Mouse (Mus musculus): ENCODE data around the gene Zfp961.
"Not testable (repeated sequence)": the region's sequence is repeated elsewhere in the genome, so short reads cannot be mapped to it uniquely, and the experiment has no call there.

Zfp961 gene

DNA sequence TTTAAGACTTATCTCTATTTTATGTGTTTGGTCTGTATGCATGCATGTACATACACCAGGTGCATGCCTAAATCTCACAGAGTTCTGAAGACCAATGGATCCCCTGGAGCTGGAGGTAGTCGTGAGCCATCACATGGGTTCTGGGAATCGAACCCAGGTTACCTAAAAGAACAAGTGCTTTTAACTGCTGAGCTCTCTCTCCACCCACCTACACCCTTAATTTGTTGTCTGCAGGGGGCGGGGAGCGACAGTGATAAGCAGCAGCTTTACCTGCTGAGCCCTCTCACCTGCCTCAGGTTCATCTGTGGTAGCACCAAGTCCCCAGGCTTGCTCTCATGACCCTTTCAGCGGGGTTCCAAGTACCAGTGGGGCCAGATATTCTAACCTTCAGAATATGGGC, 11.0 kb downstream of the Zfp961 start:
- no peak for DNase-seq (ENCODE audit: low read depth)

DNA sequence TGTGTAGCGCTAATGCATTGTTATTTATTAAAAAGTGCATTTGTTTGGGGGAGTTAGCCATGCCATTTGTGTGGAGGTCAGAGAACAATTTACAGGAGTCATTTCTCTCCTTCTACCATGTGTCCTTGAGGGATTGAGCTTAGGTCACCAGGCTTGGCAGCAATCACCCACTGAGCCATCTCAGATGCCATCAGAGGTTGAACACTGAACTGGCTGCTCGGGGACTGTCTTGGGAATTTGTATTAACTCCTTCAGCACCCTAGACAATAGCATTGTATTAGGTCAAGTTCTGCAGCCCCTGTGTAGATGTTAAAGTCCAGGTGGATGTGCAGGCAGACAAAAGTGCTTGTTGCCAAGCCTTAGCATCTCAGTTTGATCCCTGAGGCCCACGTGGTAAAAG, 13.2 kb downstream of the Zfp961 start:
- DNase-seq (ENCODE audit: low read depth) = no peak

GRCm38 (mm10) chr8:71965166-71965565, 14.3 kb downstream of the Zfp961 start:
- DNase-seq (ENCODE audit: low read depth) = no peak

- peak; percentile 18 for DNase-seq (ENCODE audit: low read depth)
Observed at GRCm38 (mm10) chr8:71966411-71966810, 15.6 kb downstream of the Zfp961 start.

DNA sequence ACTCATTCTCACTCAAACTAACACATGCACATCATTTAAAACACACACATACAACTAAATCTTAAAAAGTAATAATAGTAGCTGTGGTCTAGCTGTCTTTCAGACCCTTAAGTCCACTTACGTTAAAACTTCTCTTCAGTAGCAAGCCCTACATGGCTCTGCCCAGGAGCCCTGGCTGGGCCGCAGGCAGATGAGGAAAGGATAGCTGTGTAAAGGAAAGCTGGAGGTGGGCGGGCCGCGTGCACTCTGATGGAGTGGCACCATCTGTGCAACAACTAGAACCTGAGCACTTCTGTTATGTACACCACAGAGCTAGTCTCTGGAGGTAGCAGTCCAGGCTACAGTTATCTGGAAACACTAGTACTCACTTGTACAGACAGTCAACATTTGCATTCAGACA, 16.4 kb downstream of the Zfp961 start:
- DNase-seq (ENCODE audit: low read depth) = no peak

DNA sequence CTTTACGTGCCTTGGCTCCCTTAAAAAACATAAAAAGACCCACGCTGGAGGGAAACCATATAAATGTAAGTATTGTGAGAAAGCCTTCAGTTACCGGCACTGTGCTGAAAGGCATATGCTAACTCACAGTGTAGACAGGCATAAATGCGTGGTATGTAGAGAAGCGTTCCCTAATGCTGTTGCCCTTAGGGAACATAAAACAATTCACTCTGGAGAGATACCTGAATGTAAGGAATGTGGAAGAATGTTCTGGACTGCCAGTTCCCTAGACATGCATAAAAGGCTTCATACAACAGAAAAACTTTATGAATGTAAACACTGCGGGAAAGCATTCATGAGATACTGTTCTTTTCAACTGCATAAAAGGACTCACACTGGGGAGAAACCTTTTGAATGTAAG, 17.3 kb downstream of the Zfp961 start:
- no peak for DNase-seq (ENCODE audit: low read depth)

DNA sequence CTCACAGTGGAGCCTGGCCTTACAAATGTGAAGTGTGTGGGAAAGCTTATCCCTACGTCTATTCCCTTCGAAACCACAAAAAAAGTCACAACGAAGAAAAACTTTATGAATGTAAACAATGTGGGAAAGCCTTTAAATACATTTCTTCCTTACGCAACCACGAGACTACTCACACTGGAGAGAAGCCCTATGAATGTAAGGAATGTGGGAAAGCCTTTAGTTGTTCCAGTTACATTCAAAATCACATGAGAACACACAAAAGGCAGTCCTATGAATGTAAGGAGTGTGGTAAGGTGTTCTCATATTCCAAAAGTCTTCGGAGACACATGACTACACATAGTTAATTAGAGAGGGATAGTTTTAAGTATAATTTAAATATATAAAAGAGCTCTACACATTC, 17.8 kb downstream of the Zfp961 start:
- DNase-seq (ENCODE audit: low read depth) = no peak

DNA sequence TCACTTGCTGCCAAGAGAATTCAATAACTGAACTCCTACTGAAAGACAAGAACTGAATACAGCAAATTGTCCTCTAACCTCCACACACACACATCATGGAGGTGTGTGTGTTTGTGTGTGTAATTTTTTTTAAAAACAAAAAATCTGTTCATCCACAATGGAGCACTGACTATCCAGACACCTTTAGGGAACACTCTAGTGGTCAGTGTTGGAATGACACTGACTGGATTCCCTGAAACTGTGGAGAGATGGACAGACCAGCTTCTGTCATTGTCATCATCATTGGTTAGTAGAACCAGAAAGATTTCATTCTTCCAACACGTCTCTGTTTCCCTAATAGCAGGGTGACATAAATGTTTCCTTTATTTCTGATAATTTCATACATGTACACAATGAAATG, 21.1 kb downstream of the Zfp961 start:
- DNase-seq (ENCODE audit: low read depth) = peak; percentile 32

DNA sequence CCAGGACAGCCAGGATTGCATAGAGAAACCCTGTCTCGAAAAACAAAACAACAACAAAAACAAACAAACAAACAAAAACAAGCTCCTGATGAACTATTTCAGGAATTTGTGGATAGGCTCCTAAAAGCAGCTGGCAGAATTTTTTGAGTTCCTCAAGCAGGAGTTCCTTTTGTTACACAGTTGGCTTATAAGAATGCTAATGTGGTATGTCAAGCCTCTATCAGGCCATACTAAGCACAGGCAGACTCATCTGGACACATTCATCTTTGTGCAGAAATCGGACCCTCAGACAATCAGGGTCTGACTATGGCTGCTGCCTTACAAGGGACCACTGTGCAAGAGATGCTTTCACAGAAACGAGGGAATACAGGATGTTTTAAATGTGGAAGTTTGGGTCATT, 23.4 kb downstream of the Zfp961 start:
- no peak for DNase-seq (ENCODE audit: low read depth)

GRCm38 (mm10) chr8:71981032-71981431, 30.2 kb downstream of the Zfp961 start:
- no peak for DNase-seq (ENCODE audit: low read depth)

DNA sequence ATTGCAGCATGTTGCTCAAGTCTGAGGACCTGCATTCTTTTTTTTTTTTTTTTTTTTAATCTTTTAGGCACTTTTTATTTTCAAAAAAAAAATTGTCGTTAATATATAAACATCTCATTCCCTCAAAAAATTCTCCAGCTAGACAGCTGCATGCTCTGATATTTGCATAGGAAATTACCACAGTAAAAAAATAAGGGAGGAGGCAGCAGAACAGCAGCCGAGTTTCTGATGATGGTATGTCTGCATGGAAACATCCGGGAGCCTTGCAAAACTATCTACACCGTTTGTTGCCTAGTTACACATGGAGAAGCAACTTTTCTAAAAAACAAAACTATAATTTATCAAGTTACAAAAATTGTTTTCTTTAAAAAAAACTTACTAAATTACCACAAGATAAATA, 30.6 kb downstream of the Zfp961 start:
- DNase-seq (ENCODE audit: low read depth) = no peak

DNA sequence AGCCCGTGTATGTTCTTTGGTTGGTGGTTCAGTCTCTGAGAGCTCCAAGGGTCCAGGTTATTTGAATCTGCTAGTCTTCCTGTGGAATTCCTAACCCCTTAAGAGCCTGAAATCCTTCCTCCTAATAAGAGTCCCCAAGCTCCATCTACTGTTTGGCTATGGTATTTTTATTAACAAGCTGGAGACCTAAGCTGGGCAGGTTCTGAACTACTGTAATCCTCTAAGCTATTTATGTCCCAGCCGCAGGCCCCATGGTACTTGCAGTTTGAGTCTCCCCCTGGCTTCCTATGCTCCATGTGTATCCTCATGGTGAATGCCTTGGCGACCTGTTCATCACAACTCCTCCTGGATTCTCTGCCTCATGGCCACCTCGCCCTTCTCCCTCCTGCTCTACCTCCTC, 33.8 kb downstream of the Zfp961 start:
- DNase-seq (ENCODE audit: low read depth) = no peak

DNA sequence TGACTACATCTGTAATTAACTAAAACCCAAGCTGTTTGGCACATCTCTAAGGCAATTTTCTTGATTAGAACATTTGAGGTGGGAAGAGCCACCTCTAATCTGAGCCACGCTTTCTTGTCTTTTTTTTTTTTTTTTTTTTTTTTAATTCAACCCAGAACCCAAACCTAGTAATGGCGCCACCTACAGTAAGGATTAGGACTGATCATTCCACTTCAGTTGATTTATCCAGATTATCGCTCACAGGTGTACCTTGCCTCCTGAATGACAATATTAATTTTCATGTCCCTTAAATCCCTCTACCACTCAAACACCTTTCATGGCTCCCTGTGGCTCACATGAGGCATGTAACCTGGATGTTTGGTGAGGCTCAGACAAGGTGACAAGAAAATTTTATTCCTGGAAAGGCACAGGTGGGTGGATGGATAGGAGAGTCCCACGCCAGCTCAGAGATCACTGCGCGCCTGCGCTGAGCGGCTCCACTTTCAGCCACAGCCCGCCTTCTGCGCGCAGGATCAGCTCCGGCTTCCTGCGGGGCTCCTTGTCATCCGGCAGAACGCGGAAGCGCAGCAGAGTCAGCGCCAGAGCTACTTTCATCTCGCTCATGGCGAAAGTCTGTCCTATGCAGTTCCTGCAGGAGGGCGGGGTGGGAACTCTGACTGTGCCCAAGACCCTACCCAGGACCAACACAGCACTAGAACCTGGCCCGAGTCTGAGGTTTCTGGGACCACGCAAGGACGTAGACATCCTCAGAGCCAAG, 37.5 kb downstream of the Zfp961 start:
- peak; percentile 69 for DNase-seq (ENCODE audit: low read depth)

DNA sequence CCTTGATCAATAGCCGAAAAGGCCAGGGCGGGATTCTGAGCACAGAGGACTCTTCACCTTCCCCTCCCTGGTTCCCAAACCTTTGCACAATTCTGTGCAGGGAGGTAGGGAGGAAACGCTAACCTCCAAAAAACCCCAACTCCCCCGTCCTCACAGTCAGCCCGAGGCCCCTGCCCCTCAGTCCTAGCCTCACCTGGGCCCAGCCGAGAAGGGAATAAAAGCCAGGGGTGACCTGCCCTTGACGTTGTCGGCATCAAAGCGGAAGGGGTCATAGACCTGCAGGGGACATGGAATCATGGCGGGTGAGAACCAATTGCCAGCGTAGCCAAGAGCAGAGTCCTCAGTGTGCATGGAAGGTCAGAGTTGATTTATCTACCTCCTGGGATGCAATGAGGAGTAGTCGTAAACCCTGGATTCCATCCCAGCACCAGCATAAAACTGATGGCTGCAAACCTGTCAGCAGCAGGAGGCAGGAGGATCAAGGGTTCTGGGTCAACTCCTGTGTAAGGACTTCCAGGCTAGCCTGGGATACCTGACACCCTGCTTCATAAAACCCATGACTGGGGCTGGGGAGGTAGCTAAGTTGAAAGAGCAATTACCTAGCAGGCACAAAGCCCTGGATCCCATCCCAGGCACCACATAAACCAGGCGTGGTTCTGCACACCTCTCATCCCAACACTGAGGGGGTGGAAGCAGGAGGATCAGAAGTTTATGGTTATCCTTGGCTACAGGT, 38.2 kb downstream of the Zfp961 start:
- no peak for DNase-seq (ENCODE audit: low read depth)

- DNase-seq (ENCODE audit: low read depth) = no peak
Observed at GRCm38 (mm10) chr8:71999434-71999833, 48.6 kb downstream of the Zfp961 start.

DNA sequence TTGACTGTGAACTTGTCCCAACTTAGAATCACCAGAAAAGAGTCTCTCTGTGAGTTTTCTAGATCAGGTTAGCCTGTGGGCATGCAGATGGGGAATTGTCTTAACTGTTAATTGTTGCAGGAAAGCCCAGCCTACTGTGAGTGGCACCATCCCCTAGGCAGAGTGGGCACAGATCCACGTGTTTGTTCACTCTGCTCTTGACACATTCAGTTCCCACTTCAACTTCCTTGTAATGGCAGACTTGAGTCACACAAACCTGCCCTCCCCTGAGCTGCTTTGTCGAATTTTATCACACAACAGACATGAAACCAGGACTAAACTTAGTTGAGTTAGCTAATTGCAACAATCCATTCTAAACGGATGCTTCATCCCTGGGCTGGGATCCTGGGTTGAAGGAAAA, 49.4 kb downstream of the Zfp961 start:
- no peak for DNase-seq (ENCODE audit: low read depth)

- no peak for DNase-seq (ENCODE audit: low read depth)
Observed at GRCm38 (mm10) chr8:72002942-72003341, 52.1 kb downstream of the Zfp961 start.

GRCm38 (mm10) chr8:72005912-72006311, 55.1 kb downstream of the Zfp961 start:
- DNase-seq (ENCODE audit: low read depth) = no peak

DNA sequence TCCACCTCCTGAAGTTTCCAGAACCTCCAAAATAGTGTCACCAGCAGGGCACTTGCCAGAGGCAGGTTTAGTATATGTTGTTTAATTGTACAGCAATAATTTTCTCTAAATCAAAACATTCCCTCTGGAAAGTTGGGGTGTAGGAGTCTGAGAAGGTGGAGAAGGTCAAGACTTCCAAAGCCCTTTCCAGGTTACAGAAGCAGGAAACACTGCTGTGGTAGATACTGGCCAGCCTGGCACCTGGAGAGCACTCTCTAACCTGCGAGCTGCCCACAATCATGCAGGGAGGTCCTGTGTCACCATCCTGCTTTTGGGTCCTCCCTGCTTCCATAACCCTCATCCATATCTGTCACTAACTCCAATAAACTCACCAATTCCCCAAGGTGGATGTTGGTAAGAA, 55.9 kb downstream of the Zfp961 start:
- DNase-seq (ENCODE audit: low read depth) = no peak

DNA sequence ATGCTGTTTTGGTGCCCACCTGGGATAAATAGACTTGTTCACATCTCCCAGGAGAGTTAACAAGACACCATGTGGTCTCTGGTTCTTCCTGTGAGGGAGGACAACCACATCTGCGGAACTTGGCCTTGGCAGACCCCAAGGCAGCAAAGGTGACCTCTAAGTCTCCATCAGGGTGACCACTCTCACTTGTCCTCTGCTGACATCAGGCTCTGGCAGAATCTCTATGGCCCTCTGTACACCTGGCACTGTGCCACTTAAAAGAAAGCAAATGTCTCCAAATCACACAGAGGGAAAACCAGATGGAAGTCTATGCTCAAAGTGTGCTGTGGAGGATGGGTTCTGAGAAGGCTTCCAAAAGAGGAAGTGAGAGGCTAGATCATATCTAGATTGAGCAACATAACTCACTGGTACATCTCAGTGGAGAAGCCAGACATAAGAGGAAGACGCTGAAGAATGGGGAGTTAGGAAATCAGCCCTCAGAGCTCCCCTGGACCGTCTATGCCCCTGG, 57.4 kb downstream of the Zfp961 start:
- no peak for DNase-seq (ENCODE audit: low read depth)

GRCm38 (mm10) chr8:72009473-72009872, 58.6 kb downstream of the Zfp961 start, which contains the start of gene Cyp4f18:
Cyp4f18 (minus strand) TSS chr8:72009626.
- DNase-seq (ENCODE audit: low read depth) = no peak

DNA sequence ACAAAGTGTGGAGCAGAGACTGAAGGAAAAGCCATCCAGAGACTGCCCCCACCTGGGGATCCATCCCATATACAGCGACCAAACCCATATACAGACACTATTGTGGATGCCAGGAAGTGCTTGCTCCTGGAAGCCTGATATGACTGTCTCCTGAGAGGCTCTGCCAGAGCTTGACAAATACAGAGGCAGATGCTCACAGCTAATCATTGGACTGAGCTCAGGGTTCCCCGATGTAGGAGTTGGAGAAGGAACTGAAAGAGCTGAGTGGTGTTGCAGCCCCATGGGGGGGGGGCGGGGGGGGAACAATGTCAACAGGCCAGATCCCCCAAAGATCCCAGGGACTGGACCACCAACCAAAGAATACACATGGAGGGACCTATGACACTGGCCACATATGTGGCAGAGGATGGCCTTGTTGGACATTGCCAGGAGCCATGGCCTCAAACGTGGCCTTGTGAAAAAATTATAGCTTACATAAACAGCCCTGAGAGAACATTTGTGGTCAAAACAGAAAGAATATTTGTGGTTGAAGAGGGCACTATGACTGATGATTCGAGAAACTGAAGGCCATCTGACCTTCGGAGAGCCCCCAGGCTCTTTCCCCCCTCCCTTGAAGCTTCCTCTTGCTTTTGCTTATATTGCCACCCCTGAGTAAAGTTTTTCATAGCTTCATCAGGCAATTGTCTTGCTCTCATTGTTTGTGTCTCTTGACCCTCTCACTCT, 62.8 kb downstream of the Zfp961 start:
- DNase-seq (ENCODE audit: low read depth) = not testable (repeated sequence)

GRCm38 (mm10) chr8:72017339-72017738, 66.5 kb downstream of the Zfp961 start:
- not testable (repeated sequence) for DNase-seq (ENCODE audit: low read depth)
